Mouse (Mus musculus) Patski (cell line): ENCODE data around the gene Zfp69. TPM values are rescaled to one million over a fixed set of nuclear protein-coding genes. Genes with fewer than 3 reads are reported as not detected.
A peak's percentile ranks its signal among the peaks of the same experiment; 100 is the strongest.

ENCODE experiments used
- ATAC-seq: fragments of 100-300 bp; one replicate; pipeline ENCODE4 v1.8.0; 2021
- CTCF ChIA-PET: fragments of 350-600 bp; sonication (Branson Sonifier 250); formaldehyde crosslinking; loops from one replicate; lab custom pipeline; 2022; ENCODE audit warnings: inconsistent platforms; lab: Charles Lee
- POLR2A ChIA-PET: fragments of 350-600 bp; sonication (Branson Sonifier 250); formaldehyde crosslinking; loops from one replicate; lab custom pipeline; 2022; ENCODE audit warnings: antibody characterized with exemption, inconsistent platforms; lab: Charles Lee
- DNase-seq: peaks from one replicate; pipeline ENCODE4 v3.0.0-alpha.2; 2011; ENCODE audit warnings: low read depth, low spot score
- H3K27me3 ChIP-seq: fragments of 371-371 bp; one replicate; pipeline ENCODE4 v1.5.1; 2021
- CTCF ChIP-seq: fragments of 100-300 bp; IDR thresholded peaks from one replicate; pipeline ENCODE4 v1.5.1; 2021
- in situ Hi-C: fragments of 300-500 bp; cut with MboI; formaldehyde crosslinking; loops from 3 replicates; pipeline ENCODE4 v1.11.1; 2018; ENCODE audit warnings: low pct_unique_long_range_greater_than_20kb, mixed read lengths
- polyA plus RNA-seq: library from polyadenylated mRNA; unstranded; gene quantifications from one replicate; pipeline ENCODE4 v1.2.3, GENCODE M21; 2021

The Zfp69 gene
- polyA plus RNA-seq, 1 experiment from 2014 or later = 1.4 TPM

- DNase-seq (no peak), ATAC-seq (no peak)
- no peak for TF ChIP-seq CTCF
- no peaks in the 10 kb centered on the region for H3K27me3 ChIP-seq
- ChIA-PET CTCF (no interaction called here), POLR2A (no interaction called here)
- in situ Hi-C loops = no loop called here
These were observed 22.8 kb downstream of the Zfp69 start for GRCm38 (mm10) chr4:120928686-120929085.

DNA sequence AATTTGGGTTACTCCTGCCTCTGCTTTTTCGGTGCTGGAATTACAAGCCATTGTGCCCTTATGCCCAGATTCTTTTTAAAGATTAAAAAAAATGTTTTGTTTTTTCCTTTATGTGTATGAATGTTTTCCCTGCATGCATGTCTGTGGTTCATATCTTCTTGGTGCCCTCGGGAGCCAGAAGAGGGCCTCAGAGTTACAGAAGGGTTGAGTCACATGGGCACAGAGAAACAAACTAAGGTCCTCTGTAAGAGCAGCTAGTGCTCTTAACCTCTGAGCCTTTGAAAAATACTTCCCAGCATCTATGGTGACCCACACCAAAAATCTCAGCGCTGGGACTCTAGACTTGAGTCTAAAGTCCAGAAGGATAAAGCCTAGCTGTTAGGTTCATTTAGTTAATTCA lies 26.1 kb downstream of the Zfp69 start:
- ATAC-seq = no peak
- DNase-seq = no peak
- in situ Hi-C loops = no loop called here
- H3K27me3 ChIP-seq = no peaks in the 10 kb centered on the region
- ChIA-PET POLR2A (no interaction called here), CTCF (interaction anchor here (1.1 kb wide), 1 partner anchor 16 kb away, joined by 3 read pairs; no protein-coding TSS in a partner anchor)
- TF ChIP-seq CTCF = no peak

- DNase-seq = no peak
- no peak for TF ChIP-seq CTCF
- H3K27me3 ChIP-seq = no peaks in the 10 kb centered on the region
- no peak for ATAC-seq
- ChIA-PET CTCF (no interaction called here), POLR2A (no interaction called here)
- in situ Hi-C loops = loop anchor here (25.0 kb wide), 2 partner anchors 463 to 1713 kb away; no protein-coding TSS in a partner anchor
These were observed 26.8 kb downstream of the Zfp69 start, which contains the start of gene Exo5 for GRCm38 (mm10) chr4:120924554-120925299. Exo5 (minus strand) TSS chr4:120925017.

- POLR2A ChIA-PET = no interaction called here
- no peaks in the 10 kb centered on the region for H3K27me3 ChIP-seq
- CTCF ChIA-PET = no interaction called here
- no peak for TF ChIP-seq CTCF
- ATAC-seq = no peak
- in situ Hi-C loops = loop anchor here (25.0 kb wide), 2 partner anchors 466 to 1716 kb away; no protein-coding TSS in a partner anchor
- no peak for DNase-seq
These were observed 30.0 kb downstream of the Zfp69 start for GRCm38 (mm10) chr4:120921461-120921860.

- TF ChIP-seq CTCF = no peak
- CTCF ChIA-PET = no interaction called here
- DNase-seq = no peak
- ATAC-seq = no peak
- in situ Hi-C loops = loop anchor here (10.0 to 25.0 kb wide), 4 partner anchors 70 to 1723 kb away; no protein-coding TSS in a partner anchor
- POLR2A ChIA-PET = no interaction called here
- no peaks in the 10 kb centered on the region for H3K27me3 ChIP-seq
These were observed 37.0 kb downstream of the Zfp69 start for GRCm38 (mm10) chr4:120914501-120914900.

- ChIA-PET CTCF (no interaction called here), POLR2A (no interaction called here)
- H3K27me3 ChIP-seq = no peaks in the 10 kb centered on the region
- TF ChIP-seq CTCF = no peak
- DNase-seq = no peak
- in situ Hi-C loops = loop anchor here (10.0 to 25.0 kb wide), 4 partner anchors 69 to 1723 kb away; no protein-coding TSS in a partner anchor
- ATAC-seq = no peak
These were observed 37.6 kb downstream of the Zfp69 start for GRCm38 (mm10) chr4:120913861-120914260.

DNA sequence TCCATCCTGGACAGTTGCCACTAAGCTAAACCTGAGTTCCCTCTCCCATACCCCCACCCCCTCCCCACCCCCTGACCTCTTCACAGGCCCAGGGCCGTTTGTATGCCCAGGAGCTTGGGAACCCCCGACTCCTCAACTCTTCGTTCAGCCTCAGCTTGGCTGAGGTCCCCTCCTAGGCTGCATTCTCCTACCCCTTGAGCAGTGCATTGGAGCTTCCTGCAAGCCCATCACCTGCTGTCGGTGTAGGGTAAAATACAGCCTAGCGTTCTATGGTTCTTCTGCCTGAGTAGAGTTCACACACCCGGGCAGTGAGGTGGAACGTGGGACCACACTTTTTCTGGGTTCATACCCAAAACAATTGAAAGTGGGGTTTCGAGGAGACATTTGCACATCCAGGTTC lies 38.1 kb downstream of the Zfp69 start:
- in situ Hi-C loops = loop anchor here (10.0 to 25.0 kb wide), 4 partner anchors 69 to 1724 kb away; no protein-coding TSS in a partner anchor
- ATAC-seq = no peak
- no peaks in the 10 kb centered on the region for H3K27me3 ChIP-seq
- POLR2A ChIA-PET = no interaction called here
- DNase-seq = no peak
- CTCF ChIA-PET = no interaction called here
- TF ChIP-seq CTCF = no peak

- TF ChIP-seq CTCF = no peak
- no peak for DNase-seq
- CTCF ChIA-PET = no interaction called here
These were observed 38.6 kb downstream of the Zfp69 start for GRCm38 (mm10) chr4:120912866-120913265.

DNA sequence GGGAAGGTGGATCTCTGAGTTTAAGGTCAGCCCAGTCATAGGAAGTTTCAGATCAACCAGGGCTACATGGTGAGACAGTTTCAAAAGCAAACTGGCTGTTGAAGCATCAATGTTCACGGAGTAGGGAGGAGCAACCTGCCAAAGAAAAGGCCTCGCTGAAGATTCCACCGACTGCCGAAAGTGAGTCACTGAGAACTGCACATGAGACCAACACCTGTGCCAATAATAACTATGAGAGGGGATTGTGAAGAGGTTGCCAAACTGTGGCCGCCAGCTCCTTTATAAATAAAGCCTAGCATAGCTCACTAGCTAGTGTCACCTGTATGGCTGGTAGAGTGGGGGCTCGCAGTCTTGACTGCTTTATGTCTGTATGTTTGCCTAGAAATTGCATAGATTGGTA lies 40.4 kb downstream of the Zfp69 start:
- CTCF ChIA-PET = no interaction called here
- no peak for DNase-seq
- H3K27me3 ChIP-seq = no peaks in the 10 kb centered on the region
- POLR2A ChIA-PET = no interaction called here
- no peak for TF ChIP-seq CTCF
- ATAC-seq = no peak
- in situ Hi-C loops = loop anchor here (10.0 to 25.0 kb wide), 4 partner anchors 66 to 1726 kb away; no protein-coding TSS in a partner anchor

More at GRCm38 (mm10) chr4:120912866-120913265, 38.6 kb downstream of the Zfp69 start:
- POLR2A ChIA-PET = no interaction called here
- no peaks in the 10 kb centered on the region for H3K27me3 ChIP-seq
- in situ Hi-C loops = loop anchor here (10.0 to 25.0 kb wide), 4 partner anchors 68 to 1724 kb away; no protein-coding TSS in a partner anchor
- no peak for ATAC-seq

DNA sequence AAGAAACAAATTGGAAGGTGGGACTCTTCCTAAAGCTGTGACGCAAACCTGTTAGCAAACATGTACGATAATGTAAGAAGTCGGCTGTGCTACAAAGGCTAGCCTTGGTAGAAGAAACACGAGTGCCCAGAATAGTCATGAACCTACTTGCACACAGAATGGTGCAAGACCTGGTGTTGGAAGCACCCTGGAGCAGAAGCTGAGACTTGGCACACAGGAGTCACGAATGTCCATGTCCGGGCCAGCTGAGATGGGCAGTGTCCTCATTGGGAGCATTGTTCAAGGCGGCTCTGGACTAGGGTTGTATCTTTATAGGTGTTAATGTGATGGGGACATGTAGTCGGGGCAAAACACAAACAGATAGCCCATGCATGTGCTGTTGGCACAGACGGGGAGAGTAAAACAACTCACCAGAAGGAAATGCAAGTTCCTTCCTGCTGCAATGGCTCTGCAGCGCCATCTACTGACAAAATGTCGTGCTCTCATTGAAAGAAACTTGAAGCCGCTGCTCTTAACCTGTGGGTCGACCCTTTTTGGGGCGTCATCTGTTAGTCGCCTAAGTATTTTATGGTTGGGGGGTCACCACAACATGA lies 41.8 kb downstream of the Zfp69 start:
- peak; percentile 39 for TF ChIP-seq CTCF
- DNase-seq (no peak), ATAC-seq (no peak)
- H3K27me3 ChIP-seq = no peaks in the 10 kb centered on the region
- in situ Hi-C loops = loop anchor here (10.0 to 25.0 kb wide), 5 partner anchors 65 to 1728 kb away; no protein-coding TSS in a partner anchor
- ChIA-PET POLR2A (no interaction called here), CTCF (interaction anchor here (0.8 to 1.3 kb wide), 2 partner anchors 16 to 69 kb away, joined by 3 to 4 read pairs; no protein-coding TSS in a partner anchor)

DNA sequence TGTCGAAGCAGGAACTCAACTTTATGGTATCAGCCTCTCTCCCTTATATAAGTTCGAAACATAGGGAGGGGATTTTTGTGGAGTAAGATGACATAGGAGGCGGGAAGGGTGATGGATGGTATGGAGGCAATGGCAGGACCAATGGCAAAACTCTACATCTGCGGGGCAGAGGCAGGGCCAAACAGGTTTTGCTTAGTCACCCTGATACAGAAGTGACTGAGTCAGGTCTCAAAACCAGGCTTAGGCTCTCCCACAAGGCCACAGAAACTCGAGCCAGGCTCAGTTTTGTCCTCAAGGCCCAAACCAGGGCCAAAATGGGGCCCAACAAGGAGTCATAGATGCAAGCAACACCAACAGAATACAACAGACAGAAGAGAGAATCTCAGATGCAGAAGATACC lies 45.9 kb downstream of the Zfp69 start:
- ChIA-PET POLR2A (no interaction called here), CTCF (no interaction called here)
- DNase-seq (no peak), ATAC-seq (no peak)
- in situ Hi-C loops = loop anchor here (10.0 to 25.0 kb wide), 3 partner anchors 311 to 1732 kb away; no protein-coding TSS in a partner anchor
- TF ChIP-seq CTCF = no peak
- H3K27me3 ChIP-seq = peaks cover 3% of the 10 kb centered on the region
